Mouse (Mus musculus) hematopoietic stem cell, adult 5-6 weeks (primary cell): ENCODE data around the gene Dydc1. TPM values are rescaled to one million over a fixed set of nuclear protein-coding genes. Genes with fewer than 3 reads are reported as not detected.

ENCODE experiments used
- total RNA-seq: library from RNA; stranded (forward); fragments of 172-1452, 232-1000 nt; gene quantifications from 2 replicates; pipeline ENCODE4 v1.2.3, GENCODE M21; 2017

The Dydc1 gene
- total RNA-seq, 1 experiment from 2014 or later, result not detected

Other genes starting within 250 kb of the Dydc1 start
- 0.35 and 1.1 TPM in 2 replicates for gene Sh2d4b, start 179.6 kb upstream of the Dydc1 start, total RNA-seq
- 57.2 and 76.9 TPM in 2 replicates for gene Tspan14, start 106.1 kb upstream of the Dydc1 start, total RNA-seq
- gene Fam213a, start 59.1 kb upstream of the Dydc1 start, total RNA-seq, result 37.0 and 46.1 TPM in 2 replicates
- gene Dydc2, start 3.7 kb upstream of the Dydc1 start, total RNA-seq, result not detected in 2 replicates
- gene Mat1a, start 32.1 kb downstream of the Dydc1 start, total RNA-seq, result not detected in 2 replicates
- gene Sftpa1, start 58.9 kb downstream of the Dydc1 start, total RNA-seq, result not detected in 2 replicates
- gene Mbl1, start 78.5 kb downstream of the Dydc1 start, total RNA-seq, result not detected in 2 replicates
- not detected in 2 replicates for gene Sftpd, start 112.2 kb downstream of the Dydc1 start, total RNA-seq
- gene Gm2832, start 205.9 kb downstream of the Dydc1 start, total RNA-seq, result not detected in 2 replicates